Mouse (Mus musculus): ENCODE data around the gene Xlr5c. TPM values are rescaled to one million over a fixed set of nuclear protein-coding genes. Genes with fewer than 3 reads are reported as not detected.
"Not testable (repeated sequence)": the region's sequence is repeated elsewhere in the genome, so short reads cannot be mapped to it uniquely, and the experiment has no call there.

Xlr5c gene
- polyA plus RNA-seq (2017; shearing (Covaris generic)), result under 1 TPM in 1 of 3 experiments, not detected in 2; 0.53 TPM

DNA sequence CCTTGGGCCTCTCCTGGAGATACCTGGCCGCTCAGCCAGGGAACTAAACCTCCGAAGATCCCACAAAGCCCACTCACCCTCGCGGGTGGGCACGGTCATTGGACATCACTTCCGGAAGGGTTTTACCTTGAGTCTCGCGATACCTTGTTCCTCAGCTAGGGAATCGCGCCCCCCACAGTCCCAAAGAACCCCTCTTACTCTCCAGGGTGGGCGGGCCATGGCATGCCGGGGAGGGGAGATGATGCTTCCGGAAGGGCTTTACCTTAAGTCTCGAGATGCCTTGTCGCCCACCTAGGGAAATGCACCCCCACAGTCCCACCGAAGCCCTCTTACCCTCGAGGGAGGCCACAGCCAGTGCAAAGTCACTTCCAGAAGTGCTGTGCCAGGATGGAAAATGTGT lies at the start of gene Xlr5c, which contains the start of gene Xlr5a:
Gene Xlr5c, minus strand, starts transcription at position 101 of the 400 bp plus-strand sequence.
Gene Xlr5a, minus strand, starts transcription at position 101 of the 400 bp plus-strand sequence.
- ATAC-seq, result not testable (repeated sequence)

- ATAC-seq, result peak; percentile 83
Measured at GRCm38 (mm10) chrX:73342483-73342895, 49.7 kb upstream of the Xlr5c start, which contains the start of gene Zfp275. Gene Zfp275, plus strand, starts transcription at chrX:73342621.

- ATAC-seq, result no peak
Measured at GRCm38 (mm10) chrX:73342068-73342467, 49.3 kb upstream of the Xlr5c start.

GRCm38 (mm10) chrX:73341473-73341872 lies 48.7 kb upstream of the Xlr5c start:
- ATAC-seq, result no peak

DNA sequence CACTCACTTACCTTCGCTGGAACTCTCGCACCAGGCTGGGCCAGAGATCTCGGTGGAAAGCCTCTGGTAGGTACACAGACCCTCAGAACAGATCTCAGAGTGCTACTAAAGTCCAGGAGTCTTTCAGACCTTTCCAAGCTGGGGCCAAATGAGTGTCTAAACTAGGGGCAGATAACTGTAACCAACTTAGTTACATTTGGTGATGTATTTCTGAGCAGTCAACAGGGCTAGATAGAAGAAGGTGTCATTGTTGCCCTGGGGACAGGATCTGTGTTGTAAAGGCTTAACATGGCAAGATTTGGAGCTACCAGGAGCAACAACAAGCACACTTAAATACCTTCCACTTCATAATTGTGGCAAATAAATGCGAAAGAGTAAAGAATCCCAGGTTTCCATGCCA lies 44.0 kb upstream of the Xlr5c start, which contains the start of gene Gm45015:
Gene Gm45015, minus strand, starts transcription at position 101 of the 400 bp plus-strand sequence.
- no peak for ATAC-seq

DNA sequence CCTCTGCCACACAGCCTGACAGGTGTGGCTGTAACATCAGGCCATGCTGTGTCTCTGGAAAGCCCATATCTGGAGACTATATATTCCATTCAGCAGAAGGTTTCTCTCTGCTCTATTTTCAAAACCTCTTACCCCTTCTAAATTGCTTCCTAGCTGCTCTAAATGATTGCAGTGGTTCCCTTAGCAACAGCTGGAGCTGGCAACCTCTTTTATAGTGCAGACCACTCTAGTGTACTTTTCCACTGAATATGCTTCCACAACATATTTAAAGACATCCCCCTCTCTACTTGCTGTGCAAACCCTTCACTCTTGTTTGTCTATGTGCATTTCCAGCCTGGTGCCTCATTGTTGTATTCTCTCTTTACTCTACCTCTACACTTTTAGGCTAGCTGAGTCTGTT lies 40.8 kb upstream of the Xlr5c start:
- ATAC-seq, result no peak

- no peak for ATAC-seq
Measured at GRCm38 (mm10) chrX:73327215-73327614, 34.4 kb upstream of the Xlr5c start.

- no peak for ATAC-seq
Measured at GRCm38 (mm10) chrX:73321029-73321428, 28.3 kb upstream of the Xlr5c start.

DNA sequence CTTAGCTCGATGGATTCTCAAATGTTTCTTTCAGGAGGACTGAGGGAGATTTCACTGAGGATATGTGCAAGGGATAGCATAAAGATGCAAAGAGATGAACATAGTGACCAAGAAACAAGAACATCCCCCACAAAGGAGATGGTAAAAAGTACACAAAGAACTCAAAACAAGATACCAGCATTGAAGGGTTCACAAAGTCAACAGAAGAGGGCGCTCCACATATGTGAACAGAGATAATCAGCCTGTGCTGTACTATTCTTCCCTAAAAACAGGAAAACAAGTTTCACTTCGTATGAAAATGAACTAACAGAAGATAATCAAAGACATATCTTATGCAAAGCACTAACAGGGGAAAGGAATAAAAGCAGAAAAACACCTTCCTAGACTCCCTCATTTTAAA lies 19.7 kb upstream of the Xlr5c start:
- no peak for ATAC-seq

DNA sequence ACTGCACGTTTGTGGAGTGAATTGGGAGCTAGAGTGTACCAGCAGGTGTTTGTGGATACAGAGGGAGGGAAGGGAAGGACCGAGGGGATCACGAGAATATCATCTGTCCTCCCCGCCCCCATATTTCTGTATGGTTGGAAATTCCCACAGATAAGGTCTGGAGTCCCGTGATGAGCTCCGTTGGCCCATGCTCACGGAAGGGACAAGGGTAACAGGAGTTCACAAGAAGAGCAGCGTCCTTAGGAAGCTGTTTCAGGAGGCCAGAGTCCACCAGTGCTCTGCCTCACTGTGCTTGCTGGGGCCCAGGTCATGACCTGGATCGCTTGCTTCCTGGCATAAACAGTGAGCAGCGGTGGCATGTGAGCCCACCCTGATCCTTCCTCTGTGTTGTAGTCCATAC lies 3.0 kb upstream of the Xlr5c start:
- ATAC-seq, result not testable (repeated sequence)

DNA sequence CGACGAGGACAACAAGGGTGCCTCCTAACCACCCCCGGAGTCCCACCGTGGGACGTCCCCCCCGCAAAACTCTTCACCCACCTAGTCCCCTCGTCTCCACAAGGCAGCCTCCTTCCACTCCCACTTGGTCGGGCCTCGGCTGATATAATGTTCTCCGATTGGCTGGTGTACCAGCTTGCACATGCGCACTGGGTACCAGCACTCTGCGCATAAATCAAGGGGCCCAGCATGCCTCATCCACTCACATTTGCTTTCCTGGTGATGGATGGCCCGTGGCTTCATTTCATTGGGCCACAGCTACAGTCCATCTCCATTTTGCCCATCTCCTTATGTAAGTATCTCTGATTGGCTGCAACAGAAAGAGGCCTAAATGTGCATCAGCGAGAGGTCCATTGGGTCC lies 27.5 kb downstream of the Xlr5c start, which contains the start of gene Xlr3c:
Gene Xlr3c, minus strand, starts transcription at position 121 of the 400 bp plus-strand sequence.
- not testable (repeated sequence) for ATAC-seq

- ATAC-seq, result not testable (repeated sequence)
Measured at GRCm38 (mm10) chrX:73262428-73262827, 30.3 kb downstream of the Xlr5c start.

DNA sequence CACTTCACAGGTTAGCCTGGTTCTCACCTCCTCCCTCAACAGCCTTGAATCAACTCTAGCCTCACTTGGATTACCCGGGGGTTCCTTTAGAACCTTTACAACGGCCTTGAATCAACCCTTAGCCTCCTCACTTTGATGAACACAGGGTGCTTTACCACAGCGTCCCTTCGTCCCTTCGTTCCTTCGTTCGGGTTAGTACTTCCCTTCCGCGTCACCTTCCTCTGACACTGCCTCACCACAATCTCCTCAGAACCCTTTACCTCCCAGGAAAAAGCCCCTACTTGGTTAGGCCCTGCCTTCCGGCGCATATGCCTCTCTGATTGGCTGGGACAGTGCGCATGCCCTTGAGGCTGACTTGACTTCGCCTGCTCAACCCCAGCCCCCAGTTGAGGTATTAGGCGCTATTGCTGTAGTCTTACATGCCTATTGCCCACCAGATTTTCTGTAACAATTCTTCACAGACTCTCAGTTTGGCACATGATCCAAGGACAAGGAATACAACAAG lies 49.9 kb downstream of the Xlr5c start, which contains the start of gene Xlr4c:
Gene Xlr4c, minus strand, starts transcription at position 310 of the 505 bp plus-strand sequence.
- ATAC-seq, result peak; percentile 50

Other genes with a start within 250 kb of the Xlr5c start
- gene Pnma3, start 228.2 kb downstream of the Xlr5c start, polyA plus RNA-seq (2017; shearing (Covaris generic)), result not detected
- gene Xlr4a, start 210.5 kb downstream of the Xlr5c start, polyA plus RNA-seq (2017; shearing (Covaris generic)), result 100 to 1,000 TPM; 107 to 143 (median 134) TPM
- 1 to 10 TPM in 1 of 3 experiments, under 1 TPM in 1, not detected in 1; 0.46 to 2.5 TPM for gene Xlr3a, start 195.9 kb downstream of the Xlr5c start, polyA plus RNA-seq (2017; shearing (Covaris generic))
- gene Gm14685, start 175.9 kb downstream of the Xlr5c start, polyA plus RNA-seq (2017; shearing (Covaris generic)), result not detected
- not detected for gene Xlr5b, start 144.2 kb downstream of the Xlr5c start, polyA plus RNA-seq (2017; shearing (Covaris generic))
- not detected for gene DXBay18, start 143.5 kb downstream of the Xlr5c start, polyA plus RNA-seq (2017; shearing (Covaris generic))
- not detected for gene Spin2d, start 116.0 kb downstream of the Xlr5c start, polyA plus RNA-seq (2017; shearing (Covaris generic))
- gene Xlr3b, start 100.8 kb downstream of the Xlr5c start, polyA plus RNA-seq (2017; shearing (Covaris generic)), result 10 to 100 TPM in 2 of 3 experiments, under 1 TPM in 1; 0.69 to 13.8 (median 11.1) TPM
- 100 to 1,000 TPM; 158 to 187 (median 175) TPM for gene Xlr4b, start 78.6 kb downstream of the Xlr5c start, polyA plus RNA-seq (2017; shearing (Covaris generic))
- 1 to 10 TPM; 1.5 to 2.1 (median 1.8) TPM for gene F8a, start 64.7 kb downstream of the Xlr5c start, polyA plus RNA-seq (2017; shearing (Covaris generic))
- 100 to 1,000 TPM in 2 of 3 experiments, 10 to 100 TPM in 1; 76.9 to 140 (median 112) TPM for gene Xlr4c, start 49.8 kb downstream of the Xlr5c start, polyA plus RNA-seq (2017; shearing (Covaris generic))
- gene Xlr3c, start 27.6 kb downstream of the Xlr5c start, polyA plus RNA-seq (2017; shearing (Covaris generic)), result not detected
- gene Xlr5a, start within 50 bp of the Xlr5c start, polyA plus RNA-seq (2017; shearing (Covaris generic)), result under 1 TPM in 1 of 3 experiments, not detected in 2; 0.43 TPM
- gene Gm45015, start 43.9 kb upstream of the Xlr5c start, polyA plus RNA-seq (2017; shearing (Covaris generic)), result not detected
- 10 to 100 TPM in 2 of 3 experiments, 1 to 10 TPM in 1; 7.6 to 14.7 (median 13.3) TPM for gene Zfp275, start 49.6 kb upstream of the Xlr5c start, polyA plus RNA-seq (2017; shearing (Covaris generic))
- gene Gm18336, start 105.8 kb upstream of the Xlr5c start, polyA plus RNA-seq (2017; shearing (Covaris generic)), result not detected
- gene Zfp92, start 118.1 kb upstream of the Xlr5c start, polyA plus RNA-seq (2017; shearing (Covaris generic)), result under 1 TPM in 1 of 3 experiments, not detected in 2; 0.21 TPM
- not detected for gene Trex2, start 142.4 kb upstream of the Xlr5c start, polyA plus RNA-seq (2017; shearing (Covaris generic))
- 10 to 100 TPM; 28.7 to 40.7 (median 32.3) TPM for gene Haus7, start 166.1 kb upstream of the Xlr5c start, polyA plus RNA-seq (2017; shearing (Covaris generic))
- gene Bgn, start 190.6 kb upstream of the Xlr5c start, polyA plus RNA-seq (2017; shearing (Covaris generic)), result 1 to 10 TPM in 1 of 3 experiments, not detected in 2; 1.1 TPM
- gene Atp2b3, start 210.1 kb upstream of the Xlr5c start, polyA plus RNA-seq (2017; shearing (Covaris generic)), result not detected